Mouse (Mus musculus) central nervous system, embryonic 14 days (tissue): ENCODE data around the gene Rab4b. TPM values are rescaled to one million over a fixed set of nuclear protein-coding genes. Genes with fewer than 3 reads are reported as not detected.

Source experiments
- polyA plus RNA-seq: library from polyadenylated mRNA; depleted of rRNA; stranded (reverse); fragments of >200 nt; gene quantifications from 2 replicates; pipeline ENCODE4 v1.2.3, GENCODE M21; 2012; rRNA removed

The Rab4b gene
- 76.1 and 88.2 TPM in 2 replicates for polyA plus RNA-seq

GRCm38 (mm10) chr7:27178324-27179216 lies at the start of gene Rab4b:
Gene Rab4b (minus strand): TSS chr7:27178896.

GRCm38 (mm10) chr7:27228281-27228821 lies 49.7 kb upstream of the Rab4b start, which contains the start of gene Itpkc:
Gene Itpkc (minus strand): TSS chr7:27228661.

GRCm38 (mm10) chr7:27195681-27196611 lies 17.2 kb upstream of the Rab4b start, which contains the start of the genes BC024978 and Snrpa:
Gene BC024978 (plus strand): TSS chr7:27195781.
Gene Snrpa (minus strand): TSS chr7:27196271.

GRCm38 (mm10) chr7:27180837-27181695 lies 2.4 kb upstream of the Rab4b start, which contains the start of the genes Gm21983 and Mia:
Gene Gm21983 (minus strand): TSS chr7:27181086.
Gene Mia (minus strand): TSS chr7:27181157.

GRCm38 (mm10) chr7:27166614-27167474 lies 11.9 kb downstream of the Rab4b start, which contains the start of gene Egln2:
Gene Egln2 (minus strand): TSS chr7:27166802.

GRCm38 (mm10) chr7:27153205-27153764 lies 25.4 kb downstream of the Rab4b start, which contains the start of gene Cyp2t4:
Gene Cyp2t4 (plus strand): TSS chr7:27153714.

GRCm38 (mm10) chr7:27119676-27120075 lies 59.0 kb downstream of the Rab4b start, which contains the start of gene Cyp2f2:
Gene Cyp2f2 (plus strand): TSS chr7:27119909.

Other genes with a start within 250 kb of the Rab4b start
- gene Cyp2a22, start 239.5 kb downstream of the Rab4b start, polyA plus RNA-seq = not detected in 2 replicates
- not detected in 2 replicates for gene Cyp2a12, start 149.8 kb downstream of the Rab4b start, polyA plus RNA-seq
- gene Cyp2f2, start 59.0 kb downstream of the Rab4b start, polyA plus RNA-seq = 3.6 TPM in 1 of 2 replicates, not detected in the other
- not detected in 2 replicates for gene Cyp2t4, start 25.2 kb downstream of the Rab4b start, polyA plus RNA-seq
- 113 and 115 TPM in 2 replicates for gene Egln2, start 12.1 kb downstream of the Rab4b start, polyA plus RNA-seq
- 0.36 and 0.84 TPM in 2 replicates for gene Gm21983, start 2.2 kb upstream of the Rab4b start, polyA plus RNA-seq
- gene Mia, start 2.3 kb upstream of the Rab4b start, polyA plus RNA-seq = 20.8 and 75.8 TPM in 2 replicates
- 9.2 and 9.6 TPM in 2 replicates for gene BC024978, start 16.9 kb upstream of the Rab4b start, polyA plus RNA-seq
- 391 and 412 TPM in 2 replicates for gene Snrpa, start 17.4 kb upstream of the Rab4b start, polyA plus RNA-seq
- 12.6 and 13.0 TPM in 2 replicates for gene Itpkc, start 49.8 kb upstream of the Rab4b start, polyA plus RNA-seq
- 42.3 and 43.1 TPM in 2 replicates for gene Coq8b, start 54.1 kb upstream of the Rab4b start, polyA plus RNA-seq
- 95.3 and 97.1 TPM in 2 replicates for gene Numbl, start 79.5 kb upstream of the Rab4b start, polyA plus RNA-seq
- gene Ltbp4, start 158.8 kb upstream of the Rab4b start, polyA plus RNA-seq = 23.4 and 35.0 TPM in 2 replicates
- gene Shkbp1, start 177.1 kb upstream of the Rab4b start, polyA plus RNA-seq = 139 and 156 TPM in 2 replicates
- gene Gm20479, start 178.5 kb upstream of the Rab4b start, polyA plus RNA-seq = not detected in 2 replicates